Mouse (Mus musculus) limb, embryonic 14.5 days (tissue): ENCODE data around the gene Gal3st1. TPM values are rescaled to one million over a fixed set of nuclear protein-coding genes. Genes with fewer than 3 reads are reported as not detected.

Experiments
- ATAC-seq: fragments of 200-750 bp; cut with Nextera tagmentation; 2 replicates; pipeline ENCODE4 v1.8.0; 2017; ENCODE audit warnings: low read depth, moderate number of reproducible peaks, moderate TSS enrichment; ENCODE audit not compliant: low FRiP score
- DNase-seq: peaks from one replicate; pipeline ENCODE4 v3.0.0-alpha.2; 2015; ENCODE audit warnings: low spot score
- H3K27ac ChIP-seq: fragments of 300-500 bp; sonication (generic); replicated peaks from 2 replicates; pipeline ENCODE4 v1.5.1; 2014; ENCODE audit warnings: low read depth, mild to moderate bottlenecking, low read length, moderate library complexity, mixed read lengths
- H3K27me3 ChIP-seq: fragments of 300-500 bp; sonication (generic); 2 replicates; pipeline ENCODE4 v1.6.1; 2014; ENCODE audit warnings: low read length, mixed read lengths; ENCODE audit not compliant: control insufficient read depth, insufficient read depth
- H3K36me3 ChIP-seq: fragments of 300-500 bp; sonication (generic); 2 replicates; pipeline ENCODE4 v1.6.1; 2014; ENCODE audit warnings: mild to moderate bottlenecking, low read length, moderate library complexity, mixed read lengths; ENCODE audit not compliant: control insufficient read depth, insufficient read depth
- H3K4me1 ChIP-seq: fragments of 300-500 bp; sonication (generic); 2 replicates; pipeline ENCODE4 v1.6.1; 2014; ENCODE audit warnings: antibody characterized with exemption, low read length, mixed read lengths; ENCODE audit not compliant: control insufficient read depth, insufficient read depth
- H3K4me2 ChIP-seq: fragments of 300-500 bp; sonication (generic); replicated peaks from 2 replicates; pipeline ENCODE4 v1.6.1; 2014; ENCODE audit warnings: low read depth, mild to moderate bottlenecking, low read length, moderate library complexity; ENCODE audit not compliant: severe bottlenecking
- H3K4me3 ChIP-seq: fragments of 300-500 bp; sonication (generic); replicated peaks from 2 replicates; pipeline ENCODE4 v1.5.1; 2014; ENCODE audit warnings: low read length
- H3K9ac ChIP-seq: fragments of 300-500 bp; sonication (generic); 2 replicates; pipeline ENCODE4 v1.6.1; 2014; ENCODE audit warnings: mild to moderate bottlenecking, low read depth, low read length, moderate library complexity; ENCODE audit not compliant: severe bottlenecking
- H3K9me3 ChIP-seq: fragments of 300-500 bp; sonication (generic); 2 replicates; pipeline ENCODE4 v1.6.1; 2016; ENCODE audit warnings: low read length; ENCODE audit not compliant: control insufficient read depth
- POLR2A ChIP-seq: fragments of 200-500 bp; IDR thresholded peaks from 2 replicates; pipeline ENCODE4 v1.8.0; 2012; ENCODE audit warnings: inconsistent platforms, mild to moderate bottlenecking, moderate library complexity, borderline replicate concordance; ENCODE audit not compliant: insufficient read depth, insufficient read length; ENCODE audit errors: extremely low read depth
- WGBS: fragments of 180-500 bp; shearing (Covaris S2); extraction: QIAGEN DNeasy Blood & Tissue Kit; methylation state at CpG from one replicate; pipeline ENCODE4 v1.1.7; 2014; 5-methylcytosine and 5-hydroxymethylcytosine counted together
- polyA plus RNA-seq, 2 experiments: library from polyadenylated mRNA; depleted of rRNA in 1 of 2; stranded (reverse) in 1 of 2; unstranded in 1 of 2; fragments of >200 nt; fragmentation: Nextera tagmentation in 1 of 2; extraction: Ambion mirVana in 1 of 2; gene quantifications; 2 replicates each; pipeline versions ENCODE4 v1.2.1 to v1.2.3; 2012 to 2014

Gene Gal3st1
- polyA plus RNA-seq, 2 experiments, result 3.1 to 5.9 TPM

GRCm38 (mm10) chr11:3996840-3997239 is 13.4 kb downstream of the Gal3st1 start:
- Histone ChIP-seq H3K36me3 (no peaks in the 10 kb centered on the region), H3K9me3 (no peaks in the 10 kb centered on the region), H3K4me3 (no peak overlapping the region), H3K4me1 (peaks cover 15% of the 10 kb centered on the region), H3K4me2 (no peak overlapping the region), H3K9ac (no peak overlapping the region), H3K27me3 (peaks cover 21% of the 10 kb centered on the region), H3K27ac (no peak overlapping the region)
- no peak for TF ChIP-seq POLR2A
- DNase-seq, result no peak
- WGBS, result 85% methylated on average over 3 of the region's 3 CpGs
- no peak for ATAC-seq

- WGBS, result 4% methylated on average over 66 of the region's 66 CpGs
- peaks cover 15% of the 10 kb centered on the region for H3K4me1 ChIP-seq
- H3K36me3 ChIP-seq, result no peaks in the 10 kb centered on the region
- ATAC-seq (0 out of 2 replicates have a peak, but pooled peaks have one; percentile 39), DNase-seq (no peak)
- no peak overlapping the region for H3K27ac ChIP-seq
- peak overlapping the region; percentile 28; the same call in 1 of the 2 replicates for H3K9ac ChIP-seq
- peak overlapping the region; percentile 34 for H3K4me3 ChIP-seq
- H3K9me3 ChIP-seq, result no peaks in the 10 kb centered on the region
- TF ChIP-seq POLR2A, result no peak
- H3K4me2 ChIP-seq, result peak overlapping the region; percentile 64
- H3K27me3 ChIP-seq, result peaks cover 21% of the 10 kb centered on the region
Observed at GRCm38 (mm10) chr11:3997978-3998720, 14.7 kb downstream of the Gal3st1 start.

- 10% methylated on average over 5 of the region's 5 CpGs for WGBS
- no peak for TF ChIP-seq POLR2A
- Histone ChIP-seq H3K27me3 (peaks cover 21% of the 10 kb centered on the region), H3K4me3 (no peak overlapping the region), H3K9ac (no peak overlapping the region), H3K4me1 (peaks cover 15% of the 10 kb centered on the region), H3K4me2 (no peak overlapping the region), H3K9me3 (no peaks in the 10 kb centered on the region), H3K27ac (no peak overlapping the region), H3K36me3 (no peaks in the 10 kb centered on the region)
- ATAC-seq (peak; percentile 84), DNase-seq (peak; percentile 57)
Observed at GRCm38 (mm10) chr11:3999547-3999946, 16.1 kb downstream of the Gal3st1 start.

- Histone ChIP-seq H3K27me3 (peaks cover 21% of the 10 kb centered on the region), H3K4me1 (peaks cover 15% of the 10 kb centered on the region), H3K9ac (no peak overlapping the region), H3K27ac (no peak overlapping the region), H3K4me2 (no peak overlapping the region), H3K4me3 (no peak overlapping the region), H3K9me3 (no peaks in the 10 kb centered on the region), H3K36me3 (no peaks in the 10 kb centered on the region)
- no peak for TF ChIP-seq POLR2A
- no peak for ATAC-seq
- DNase-seq, result peak; percentile 51
- WGBS, result 10% methylated on average over 5 of the region's 5 CpGs
Observed at GRCm38 (mm10) chr11:4001603-4002002, 18.2 kb downstream of the Gal3st1 start.

GRCm38 (mm10) chr11:4005220-4005805 is 21.9 kb downstream of the Gal3st1 start:
- no peak overlapping the region for H3K9ac ChIP-seq
- no peak for TF ChIP-seq POLR2A
- no peak overlapping the region for H3K4me3 ChIP-seq
- H3K4me1 ChIP-seq, result no peaks in the 10 kb centered on the region
- H3K9me3 ChIP-seq, result no peaks in the 10 kb centered on the region
- no peak overlapping the region for H3K27ac ChIP-seq
- DNase-seq (no peak), ATAC-seq (no peak)
- no peak overlapping the region for H3K4me2 ChIP-seq
- H3K27me3 ChIP-seq, result no peaks in the 10 kb centered on the region
- WGBS, result 73% methylated on average over 5 of the region's 5 CpGs
- H3K36me3 ChIP-seq, result no peaks in the 10 kb centered on the region
